Comparison of ENCODE assay signal across 14 mouse cellular contexts in genomic region chr7:34968749-34969433, GRCm38 (mm10). TPM values are rescaled to one million over a fixed set of nuclear protein-coding genes. Genes with fewer than 3 reads are reported as not detected.
DNase-seq lines count a peak whose midpoint lies in the region; TF ChIP-seq lines count a peak whose summit lies in the region.
"Had no signal": no experiment of that assay in that cellular context is flagged by ENCODE, and none has a peak within 500 bp of the region (broad histone marks: within the 10 kb centered on the region; RNA-seq: fewer than 3 reads in every experiment).

No protein-coding gene starts in this region.

- peaks cover 65% of the 10 kb centered on the region for H3K4me1 ChIP-seq in E14TG2a.4 (replicated peaks; ENCODE audit: low read depth, low read length)
- peaks cover 38% of the 10 kb centered on the region for H3K4me1 ChIP-seq in limb, embryonic 10.5 days

- peaks cover 33% of the 10 kb centered on the region for H3K36me3 ChIP-seq in E14TG2a.4 (ENCODE audit: insufficient read depth, low read length)
- peaks cover 19% of the 10 kb centered on the region for H3K36me3 ChIP-seq in limb, embryonic 10.5 days

- TF ChIP-seq CTCF in E14TG2a.4 (conservative IDR thresholded peaks at IDR 0.05; ENCODE audit: low read length): no peak

- peak; percentile 39 for DNase-seq in R1 (ENCODE audit: low read depth, low spot score)
- no peak for DNase-seq in limb, embryonic 10.5 days (ENCODE audit: low spot score)
- DNase-seq in spleen, postnatal 10 days (ENCODE audit: low spot score in 2 of 2): peak; percentile 31 to 66
- DNase-seq in layer of hippocampus, adult 9-10 months (ENCODE audit: low spot score): no peak
- DNase-seq in frontal cortex, postnatal 36 days (ENCODE audit: low spot score in 2 of 2): no peak
- no peak for DNase-seq in ovary, postnatal 10 days (ENCODE audit: low spot score)
- DNase-seq: cerebellum, postnatal 25 days; heart, postnatal 36 days; kidney, adult 11 months; layer of hippocampus, adult 9-11 months; lung, postnatal 4 days; thymus, postnatal 25 days had no signal

- no peaks in the 10 kb centered on the region for H3K27me3 ChIP-seq in E14TG2a.4 (ENCODE audit: insufficient read depth, low read length)
- H3K27me3 ChIP-seq in limb, embryonic 10.5 days (ENCODE audit: low read depth, poor library complexity, severe bottlenecking): no peaks in the 10 kb centered on the region
- H3K27me3 ChIP-seq: limb, embryonic 13.5 days had no signal

- no peaks in the 10 kb centered on the region for H3K9me3 ChIP-seq in E14TG2a.4 (ENCODE audit: low read length)
- no peaks in the 10 kb centered on the region for H3K9me3 ChIP-seq in limb, embryonic 10.5 days (replicated peaks)

- 0 out of 2 replicates have a peak overlapping the region, but pooled peaks have one; percentile 0 for H3K27ac ChIP-seq in limb, embryonic 10.5 days
- H3K27ac ChIP-seq: limb, embryonic 13.5 days had no signal

- H3K4me3 ChIP-seq in E14TG2a.4 (replicated peaks; ENCODE audit: low read length): 0 out of 2 replicates have a peak overlapping the region, but pooled peaks have one; percentile 17
- no peak overlapping the region for H3K4me3 ChIP-seq in limb, embryonic 10.5 days
- H3K4me3 ChIP-seq: limb, embryonic 13.5 days had no signal

- 86% methylated on average over 3 of the region's 3 CpGs for WGBS in limb, embryonic 10.5 days

RNA-seq across cellular contexts. Expression of gene Pepd, which starts 56.7 kb away (rescaled TPM):
- polyA plus RNA-seq in limb, embryonic 10.5 days (2016; fragmentation: Nextera tagmentation; extraction: Ambion mirVana): 75.2 and 75.8 TPM in 2 replicates

Comparison
In these comparisons a context has a peak if more than half of its experiments do, and no peak if none do; other contexts are left out.
1. DNase-seq: peak in R1 (single experiment) and spleen, postnatal 10 days (2 of 2); none in limb, embryonic 10.5 days (single experiment), layer of hippocampus, adult 9-10 months (single experiment), frontal cortex, postnatal 36 days (0 of 2) and ovary, postnatal 10 days (single experiment).